ENCODE assay signal across 14 mouse cellular contexts in the genomic region with DNA sequence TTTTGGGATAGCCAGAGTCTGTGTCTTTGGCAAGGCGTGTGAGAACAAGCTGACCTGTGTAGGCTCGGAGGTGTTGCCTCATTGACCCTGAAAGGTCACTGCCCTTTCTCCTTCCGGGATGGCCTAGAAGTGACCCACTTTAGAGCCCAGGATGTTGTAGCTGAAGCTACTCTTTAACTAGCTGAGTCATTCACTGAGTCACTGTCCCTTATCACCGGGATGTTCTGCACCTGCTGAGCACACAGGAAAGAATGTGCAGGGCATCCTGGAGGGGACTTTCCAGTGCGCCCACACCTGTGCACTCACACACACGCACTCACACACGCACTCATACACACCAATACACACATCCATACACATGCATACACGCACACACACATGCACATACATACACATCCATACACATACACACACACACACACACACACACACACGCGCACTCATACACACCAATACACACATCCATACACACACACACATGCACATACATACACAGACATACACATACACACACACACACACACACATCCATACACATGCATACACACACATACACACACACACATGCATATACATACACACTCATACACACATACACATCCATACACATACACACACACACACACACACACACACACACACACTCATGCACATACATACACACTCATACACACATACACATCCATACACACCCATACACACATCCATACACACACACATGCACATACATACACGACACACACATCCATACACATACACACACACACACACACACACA. TPM values are rescaled to one million over a fixed set of nuclear protein-coding genes. Genes with fewer than 3 reads are reported as not detected.
A peak's percentile ranks its signal among the peaks of the same experiment; 100 is the strongest.
DNase-seq lines count a peak whose midpoint lies in the region; ATAC-seq and TF ChIP-seq lines count a peak whose summit lies in the region.
"Had no signal": no experiment of that assay in that cellular context is flagged by ENCODE, and none has a peak within 500 bp of the region (broad histone marks: within the 10 kb centered on the region; RNA-seq: fewer than 3 reads in every experiment).

No protein-coding gene starts in this region.

- ATAC-seq in forebrain, embryonic 11.5 days (replicated peaks; ENCODE audit: low FRiP score) = 0 out of 2 replicates have a peak, but pooled peaks have one; percentile 39
- ATAC-seq in forebrain, postnatal 0 days = no peak
- ATAC-seq in neural tube, embryonic 12.5 days (ENCODE audit: low FRiP score, low read depth) = 0 out of 2 replicates have a peak, but pooled peaks have one; percentile 29
- ATAC-seq in granulocyte monocyte progenitor cell, adult 5-6 weeks (replicated peaks; ENCODE audit: poor library complexity, severe bottlenecking) = no peak

- no peaks in the 10 kb centered on the region for H3K9me3 ChIP-seq in forebrain, embryonic 11.5 days (ENCODE audit: control insufficient read depth, low read length)
- no peaks in the 10 kb centered on the region for H3K9me3 ChIP-seq in forebrain, postnatal 0 days (ENCODE audit: low read length)
- H3K9me3 ChIP-seq in neural tube, embryonic 12.5 days = no peaks in the 10 kb centered on the region
- H3K9me3 ChIP-seq: heart, embryonic 13.5 days; limb, embryonic 12.5 days had no signal

- no peak for TF ChIP-seq CTCF in forebrain, postnatal 0 days (IDR thresholded peaks at IDR 0.05; ENCODE audit: low read depth)
- TF ChIP-seq CTCF in liver, adult 2 months (IDR thresholded peaks at IDR 0.05; ENCODE audit: low read depth, low read length) = no peak

- H3K36me3 ChIP-seq in forebrain, embryonic 11.5 days (ENCODE audit: control insufficient read depth, insufficient read depth, low read length) = no peaks in the 10 kb centered on the region
- H3K36me3 ChIP-seq in forebrain, postnatal 0 days (ENCODE audit: insufficient read depth) = no peaks in the 10 kb centered on the region
- H3K36me3 ChIP-seq in neural tube, embryonic 12.5 days = no peaks in the 10 kb centered on the region
- H3K36me3 ChIP-seq in liver, adult 2 months (ENCODE audit: control insufficient read depth, insufficient read depth, low read length) = no peaks in the 10 kb centered on the region
- H3K36me3 ChIP-seq: heart, embryonic 13.5 days; limb, embryonic 12.5 days had no signal

- no peak overlapping the region for H3K4me2 ChIP-seq in forebrain, embryonic 11.5 days (ENCODE audit: low read depth, low read length, severe bottlenecking)
- H3K4me2 ChIP-seq in forebrain, postnatal 0 days (ENCODE audit: low read depth) = no peak overlapping the region
- no peak overlapping the region for H3K4me2 ChIP-seq in neural tube, embryonic 12.5 days (replicated peaks)
- H3K4me2 ChIP-seq: heart, embryonic 13.5 days; limb, embryonic 12.5 days had no signal

- no peaks in the 10 kb centered on the region for H3K79me2 ChIP-seq in liver, adult 2 months (ENCODE audit: control insufficient read depth, insufficient read depth, low read length)

- TF ChIP-seq POLR2A in liver, adult 2 months (IDR thresholded peaks at IDR 0.05; ENCODE audit: extremely low read depth, insufficient read depth, low read length) = no peak

- DNase-seq in forebrain, embryonic 11.5 days (ENCODE audit: low spot score) = no peak
- DNase-seq in forebrain, postnatal 0 days = no peak
- no peak for DNase-seq in neural tube, embryonic 10.5 days (ENCODE audit: extremely low spot score, low spot score)
- peak; percentile 95 for DNase-seq in liver, adult 2 months (ENCODE audit: extremely low read depth, low read depth, low spot score)
- no peak for DNase-seq in retina, embryonic 14.5 days (ENCODE audit: low spot score)
- DNase-seq in thymus, adult 18-20 months = no peak
- DNase-seq: adrenal gland, postnatal 14 days; cerebellum, adult 11 months; embryo, embryonic 11 days; thymus, postnatal 25 days had no signal

- H3K4me1 ChIP-seq in forebrain, embryonic 11.5 days (replicated peaks; ENCODE audit: control insufficient read depth, insufficient read depth, low read length) = no peaks in the 10 kb centered on the region
- no peaks in the 10 kb centered on the region for H3K4me1 ChIP-seq in forebrain, postnatal 0 days (ENCODE audit: insufficient read depth)
- peaks cover 5% of the 10 kb centered on the region; the same call in 1 of the 2 replicates for H3K4me1 ChIP-seq in neural tube, embryonic 12.5 days
- H3K4me1 ChIP-seq in liver, adult 2 months (ENCODE audit: control insufficient read depth, insufficient read depth, low read length) = peaks cover 8% of the 10 kb centered on the region; the same call in 1 of the 2 replicates
- H3K4me1 ChIP-seq: heart, embryonic 13.5 days had no signal

- no peaks in the 10 kb centered on the region for H3K27me3 ChIP-seq in forebrain, embryonic 11.5 days (ENCODE audit: control insufficient read depth, insufficient read depth, low read length)
- H3K27me3 ChIP-seq in forebrain, postnatal 0 days (ENCODE audit: insufficient read depth, low read length) = no peaks in the 10 kb centered on the region
- no peaks in the 10 kb centered on the region for H3K27me3 ChIP-seq in neural tube, embryonic 12.5 days (replicated peaks)
- no peaks in the 10 kb centered on the region for H3K27me3 ChIP-seq in liver, adult 2 months (ENCODE audit: control insufficient read depth, insufficient read depth, low read length)
- H3K27me3 ChIP-seq: heart, embryonic 13.5 days; limb, embryonic 12.5 days had no signal

- H3K4me3 ChIP-seq in forebrain, embryonic 11.5 days (ENCODE audit: low read depth, low read length) = no peak overlapping the region
- H3K4me3 ChIP-seq in forebrain, postnatal 0 days (ENCODE audit: low read depth, low read length) = no peak overlapping the region
- no peak overlapping the region for H3K4me3 ChIP-seq in neural tube, embryonic 12.5 days
- no peak overlapping the region for H3K4me3 ChIP-seq in liver, adult 2 months (ENCODE audit: insufficient read depth, low read depth, low read length)
- H3K4me3 ChIP-seq: heart, embryonic 13.5 days; limb, embryonic 12.5 days had no signal

- H3K27ac ChIP-seq in forebrain, embryonic 11.5 days (ENCODE audit: low read depth, low read length) = no peak overlapping the region
- H3K27ac ChIP-seq in forebrain, postnatal 0 days (ENCODE audit: low read depth, low read length) = no peak overlapping the region
- no peak overlapping the region for H3K27ac ChIP-seq in neural tube, embryonic 12.5 days
- H3K27ac ChIP-seq in liver, adult 2 months (replicated peaks; ENCODE audit: insufficient read depth, low read depth, low read length) = no peak overlapping the region
- H3K27ac ChIP-seq: heart, embryonic 13.5 days; limb, embryonic 12.5 days had no signal

- 86% methylated on average over 11 of the region's 11 CpGs for WGBS in forebrain, embryonic 11.5 days
- WGBS in forebrain, postnatal 0 days = 87% methylated on average over 11 of the region's 11 CpGs
- WGBS in neural tube, embryonic 12.5 days = 80% methylated on average over 11 of the region's 11 CpGs
- 43% methylated on average over 11 of the region's 11 CpGs for WGBS in liver, adult 2 months

- H3K9ac ChIP-seq in forebrain, embryonic 11.5 days (ENCODE audit: low read length) = no peak overlapping the region
- no peak overlapping the region for H3K9ac ChIP-seq in forebrain, postnatal 0 days
- no peak overlapping the region for H3K9ac ChIP-seq in neural tube, embryonic 12.5 days
- H3K9ac ChIP-seq in liver, adult 2 months (ENCODE audit: low read depth, low read length) = no peak overlapping the region
- H3K9ac ChIP-seq: heart, embryonic 13.5 days; limb, embryonic 12.5 days had no signal

RNA-seq across cellular contexts. Expression of a gene that starts 36.2 kb away (rescaled TPM):
- polyA plus RNA-seq in forebrain, embryonic 11.5 days (2014; fragmentation: Nextera tagmentation; extraction: Ambion mirVana) = 0.39 TPM in 2 replicates
- 1.3 and 5.2 TPM in 2 replicates for total RNA-seq in forebrain, postnatal 0 days (2014; rRNA removed)
- 1.0 and 1.6 TPM in 2 replicates for polyA plus RNA-seq in forebrain, postnatal 0 days (2015; fragmentation: Nextera tagmentation; extraction: Ambion mirVana)
- polyA plus RNA-seq in neural tube, embryonic 12.5 days (2016; fragmentation: Nextera tagmentation; extraction: Ambion mirVana) = 0.38 and 0.56 TPM in 2 replicates
- total RNA-seq in liver, adult 2 months (2014; rRNA removed) = 1.6 and 1.9 TPM in 2 replicates
- polyA plus RNA-seq in liver, adult 2 months (2012; rRNA removed) = 0.20 and 0.31 TPM in 2 replicates
- not detected in 2 replicates for total RNA-seq in granulocyte monocyte progenitor cell, adult 5-6 weeks (2014; fragmentation: Nextera tagmentation)
- total RNA-seq in granulocyte monocyte progenitor cell, adult 5-6 weeks (2017) = 1.6 TPM in 1 of 2 replicates, not detected in the other

Comparison
In these comparisons a context has a peak if more than half of its experiments do, and no peak if none do; other contexts are left out.
1. ATAC-seq: peak in forebrain, embryonic 11.5 days (single experiment) and neural tube, embryonic 12.5 days (single experiment); none in forebrain, postnatal 0 days (single experiment) and granulocyte monocyte progenitor cell, adult 5-6 weeks (single experiment).